ENCODE assay signal across 8 mouse cellular contexts in genomic region chr1:177702481-177703146, GRCm38 (mm10). TPM values are rescaled to one million over a fixed set of nuclear protein-coding genes. Genes with fewer than 3 reads are reported as not detected.
DNase-seq lines count a peak whose midpoint lies in the region; ATAC-seq and TF ChIP-seq lines count a peak whose summit lies in the region.

No protein-coding gene starts in this region.

- peak overlapping the region; percentile 68 for H3K4me2 ChIP-seq in forebrain, embryonic 14.5 days (ENCODE audit: low read length)
- H3K4me2 ChIP-seq in neural tube, embryonic 15.5 days: peak overlapping the region; percentile 92

- no peaks in the 10 kb centered on the region for H3K9me3 ChIP-seq in forebrain, embryonic 14.5 days (replicated peaks; ENCODE audit: control insufficient read depth, low read length)
- H3K9me3 ChIP-seq in neural tube, embryonic 15.5 days (replicated peaks): no peaks in the 10 kb centered on the region

- peak; percentile 70 for TF ChIP-seq CTCF in lung, adult 2 months (IDR thresholded peaks at IDR 0.05; ENCODE audit: insufficient read depth, low read length)

- peak overlapping the region; percentile 26 for H3K4me3 ChIP-seq in forebrain, embryonic 14.5 days (ENCODE audit: low read depth, low read length)
- peak overlapping the region; percentile 48 for H3K4me3 ChIP-seq in lung, adult 2 months (replicated peaks; ENCODE audit: extremely low read depth, low read depth, low read length)
- peak overlapping the region; percentile 48 for H3K4me3 ChIP-seq in neural tube, embryonic 15.5 days (replicated peaks)

- TF ChIP-seq POLR2A in lung, adult 2 months (IDR thresholded peaks at IDR 0.05; ENCODE audit: borderline replicate concordance, extremely low read depth, low read depth, low read length): no peak

- peak overlapping the region; percentile 51 for H3K9ac ChIP-seq in forebrain, embryonic 14.5 days (ENCODE audit: low read length)
- H3K9ac ChIP-seq in neural tube, embryonic 15.5 days (replicated peaks): peak overlapping the region; percentile 49

- peak; percentile 92 for ATAC-seq in forebrain, embryonic 14.5 days
- peak; percentile 92 for ATAC-seq in neural tube, embryonic 15.5 days (ENCODE audit: low FRiP score)

- no peaks in the 10 kb centered on the region for H3K4me1 ChIP-seq in forebrain, embryonic 14.5 days (ENCODE audit: control insufficient read depth, insufficient read depth, low read length)
- H3K4me1 ChIP-seq in lung, adult 2 months (ENCODE audit: control insufficient read depth, insufficient read depth, low read length): no peaks in the 10 kb centered on the region
- H3K4me1 ChIP-seq in neural tube, embryonic 15.5 days: peaks cover 9% of the 10 kb centered on the region; the same call in 1 of the 2 replicates

- under 1% methylated on average over 15 of the region's 15 CpGs for WGBS in forebrain, embryonic 14.5 days
- WGBS in lung, adult 2 months: 1% methylated on average over 15 of the region's 15 CpGs
- WGBS in neural tube, embryonic 15.5 days: 2% methylated on average over 15 of the region's 15 CpGs

- intact Hi-C loops in heart, postnatal 14 days (cut with DNase I): loop anchor here (5.0 to 10.0 kb wide), 2 partner anchors 718 to 825 kb away; no protein-coding TSS in a partner anchor

- no peaks in the 10 kb centered on the region for H3K36me3 ChIP-seq in forebrain, embryonic 14.5 days (ENCODE audit: control insufficient read depth, insufficient read depth, low read length)
- no peaks in the 10 kb centered on the region for H3K36me3 ChIP-seq in neural tube, embryonic 15.5 days

- H3K27ac ChIP-seq in forebrain, embryonic 14.5 days (ENCODE audit: low read depth, low read length): no peak overlapping the region
- peak overlapping the region; percentile 37; the same call in 1 of the 2 replicates for H3K27ac ChIP-seq in neural tube, embryonic 15.5 days (replicated peaks)

- DNase-seq in ES-CJ7 (ENCODE audit: low read depth, low spot score): peak; percentile 83
- DNase-seq in cerebellum, adult 11 months: peak; percentile 71
- DNase-seq in forebrain, embryonic 14.5 days (ENCODE audit: low spot score): peak; percentile 94
- peak; percentile 77 to 86 for DNase-seq in heart, postnatal 14 days
- DNase-seq in layer of hippocampus, adult 18-20 months (ENCODE audit: low spot score in 2 of 2): peak; percentile 86 to 93
- DNase-seq in lung, adult 2 months: peak; percentile 69
- peak; percentile 77 for DNase-seq in testis, postnatal 10 days (ENCODE audit: low spot score)

- no peaks in the 10 kb centered on the region for H3K27me3 ChIP-seq in forebrain, embryonic 14.5 days (replicated peaks; ENCODE audit: control insufficient read depth, insufficient read depth, low read length)
- no peaks in the 10 kb centered on the region for H3K27me3 ChIP-seq in neural tube, embryonic 15.5 days (replicated peaks)

RNA-seq across cellular contexts. Expression of gene 1700016C15Rik, which starts 27.0 kb away (rescaled TPM):
- polyA plus RNA-seq in forebrain, embryonic 14.5 days (2014; fragmentation: Nextera tagmentation; extraction: Ambion mirVana): not detected in 2 replicates
- total RNA-seq in heart, postnatal 14 days (2021): not detected
- not detected for total RNA-seq in layer of hippocampus, adult 18-20 months (2021)
- polyA plus RNA-seq in lung, adult 2 months (2012; rRNA removed): 0.22 TPM in 1 of 2 replicates, not detected in the other
- not detected in 2 replicates for polyA plus RNA-seq in neural tube, embryonic 15.5 days (2015; fragmentation: Nextera tagmentation; extraction: Ambion mirVana)
